Mouse (Mus musculus) gastrocnemius, postnatal 4 days (tissue): ENCODE measurements at regions not wholly inside any gene's neighbourhood (a gene's known extent, or its start where the extent isn't known, plus 50 kb on each side); places are given as distances from the start of the nearest gene placed in this dataset. TPM values are rescaled to one million over a fixed set of nuclear protein-coding genes. Genes with fewer than 3 reads are reported as not detected.

Experiments
- microRNA-seq: library from miRNA; unstranded; fragments of <30 nt; microRNA quantifications from one replicate; pipeline ENCODE4 v1.2.0, GENCODE M21; 2021

Small RNA genes in the stretch of these regions (microRNA-seq; reads per million reads assigned to microRNA genes)
- gene Gm22696 = not detected
